Mouse (Mus musculus): Measurements from ENCODE around the gene A930033H14Rik. TPM values are rescaled to one million over a fixed set of nuclear protein-coding genes. Genes with fewer than 3 reads are reported as not detected.
A peak's percentile ranks its signal among the peaks of the same experiment; 100 is the strongest.

Gene A930033H14Rik
- polyA plus RNA-seq, 1 experiment from 2014 or later: 3.1 TPM

DNA sequence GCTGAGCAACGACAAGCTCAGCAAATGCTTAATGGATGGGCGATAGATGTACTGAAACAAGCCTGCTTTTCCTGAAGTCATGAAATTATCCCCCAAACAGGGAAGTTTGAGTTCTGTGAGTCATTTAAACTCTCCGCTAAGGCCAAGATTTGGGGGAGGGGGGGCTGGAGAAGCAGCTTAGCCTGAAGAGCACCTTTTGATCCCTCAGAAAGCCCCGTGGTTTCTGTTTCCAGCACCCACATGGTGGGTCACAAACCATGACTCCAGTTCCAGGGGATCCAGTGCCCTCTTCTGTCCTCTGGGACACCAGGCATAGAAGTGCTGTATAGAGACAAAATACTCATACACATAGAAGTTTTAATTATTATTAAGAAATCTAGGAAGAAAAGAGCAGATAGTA is 27.5 kb downstream of the A930033H14Rik start:
- no peak overlapping the region for H3K9ac ChIP-seq
- H3K36me3 ChIP-seq: no peaks in the 10 kb centered on the region
- H3K4me2 ChIP-seq (replicated peaks): peak overlapping the region; percentile 57
- H3K9me3 ChIP-seq: 0 out of 2 replicates have a peak, but pooled peaks cover 3% of the 10 kb centered on the region
- H3K27ac ChIP-seq: peak overlapping the region; percentile 84
- WGBS: 62% methylated on average over 4 of the region's 4 CpGs
- peaks cover 12% of the 10 kb centered on the region for H3K4me1 ChIP-seq
- no peak for ATAC-seq (ENCODE audit: low FRiP score, low read depth)
- no peaks in the 10 kb centered on the region for H3K27me3 ChIP-seq
- no peak overlapping the region for H3K4me3 ChIP-seq

DNA sequence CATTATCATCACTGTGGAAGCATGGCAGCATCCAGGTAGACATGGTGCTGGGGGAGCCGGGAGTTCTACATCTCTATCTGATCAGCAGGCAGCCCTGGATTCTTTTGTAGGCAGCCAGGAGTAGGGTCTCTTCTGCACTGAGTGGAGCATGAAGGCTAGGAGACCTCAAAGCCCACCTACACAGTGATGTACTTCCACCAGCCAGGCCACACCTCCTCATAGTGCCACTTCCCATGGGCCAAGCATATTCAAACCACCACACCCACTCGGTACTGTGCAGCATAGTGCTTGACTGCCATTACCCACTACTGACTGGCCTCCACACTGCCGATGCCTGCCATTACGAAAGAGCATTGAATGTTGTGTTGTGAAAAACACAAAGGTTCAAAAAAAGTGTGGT is 28.0 kb downstream of the A930033H14Rik start:
- H3K27ac ChIP-seq: peak overlapping the region; percentile 84; the same call in 1 of the 2 replicates
- ATAC-seq (ENCODE audit: low FRiP score, low read depth): no peak
- WGBS: 93% methylated on average over 4 of the region's 4 CpGs
- H3K36me3 ChIP-seq: no peaks in the 10 kb centered on the region
- H3K9me3 ChIP-seq: 0 out of 2 replicates have a peak, but pooled peaks cover 3% of the 10 kb centered on the region
- peaks cover 12% of the 10 kb centered on the region for H3K4me1 ChIP-seq
- H3K9ac ChIP-seq: no peak overlapping the region
- no peak overlapping the region for H3K4me2 ChIP-seq (replicated peaks)
- H3K4me3 ChIP-seq: no peak overlapping the region
- no peaks in the 10 kb centered on the region for H3K27me3 ChIP-seq

DNA sequence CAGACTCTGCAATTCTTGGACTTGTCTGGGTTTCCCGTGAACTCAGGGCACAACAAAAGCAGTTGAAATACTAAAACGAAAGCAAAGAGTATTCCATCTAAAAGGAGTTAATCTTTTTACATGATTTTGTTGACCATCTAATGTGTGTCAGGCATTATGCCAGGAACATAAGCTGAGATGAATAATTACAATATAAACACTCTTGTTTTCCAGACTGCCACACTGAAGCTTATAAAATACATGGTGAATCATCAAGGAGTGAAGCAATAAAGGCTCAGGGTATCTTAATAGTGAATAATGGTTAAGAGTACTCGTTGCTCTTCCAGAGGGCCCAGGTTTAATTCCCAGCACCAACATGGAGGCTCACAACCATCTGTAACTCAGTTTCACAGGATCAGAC is 31.9 kb downstream of the A930033H14Rik start:
- no peak for ATAC-seq (ENCODE audit: low FRiP score, low read depth)
- 57% methylated on average over 3 of the region's 3 CpGs for WGBS

DNA sequence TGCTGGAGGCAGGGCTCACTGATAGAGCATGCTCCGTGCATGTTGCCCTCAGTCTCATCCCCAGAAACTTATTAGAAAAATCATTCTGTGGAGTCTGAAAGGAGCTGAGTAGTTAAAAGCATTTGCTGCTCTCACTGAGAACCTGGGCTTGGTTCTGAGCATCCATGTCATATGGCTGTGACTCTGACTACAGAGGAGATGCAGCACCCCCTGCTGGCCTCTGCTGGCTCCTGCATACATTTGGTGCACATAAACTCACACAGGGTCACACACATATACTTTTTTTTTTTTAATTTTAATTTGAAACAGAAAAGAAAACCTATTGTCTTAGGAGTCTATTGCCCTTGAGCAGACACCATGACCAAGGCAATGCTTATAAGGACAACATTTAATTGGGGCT is 33.6 kb downstream of the A930033H14Rik start:
- Histone ChIP-seq H3K4me2 (replicated peaks) (no peak overlapping the region), H3K9ac (no peak overlapping the region), H3K4me1 (no peaks in the 10 kb centered on the region), H3K27me3 (no peaks in the 10 kb centered on the region), H3K4me3 (no peak overlapping the region), H3K9me3 (peaks cover 3% of the 10 kb centered on the region; the same call in 1 of the 2 replicates), H3K27ac (no peak overlapping the region), H3K36me3 (no peaks in the 10 kb centered on the region)
- WGBS: 94% methylated on average over 1 of the region's 1 CpGs
- ATAC-seq (ENCODE audit: low FRiP score, low read depth): no peak

More for the DNA sequence above, 31.9 kb downstream of the A930033H14Rik start:
- Histone ChIP-seq H3K27me3 (no peaks in the 10 kb centered on the region), H3K4me1 (peaks cover 5% of the 10 kb centered on the region), H3K36me3 (no peaks in the 10 kb centered on the region), H3K9me3 (peaks cover 3% of the 10 kb centered on the region; the same call in 1 of the 2 replicates), H3K9ac (no peak overlapping the region), H3K27ac (no peak overlapping the region), H3K4me2 (replicated peaks) (no peak overlapping the region), H3K4me3 (no peak overlapping the region)

DNA sequence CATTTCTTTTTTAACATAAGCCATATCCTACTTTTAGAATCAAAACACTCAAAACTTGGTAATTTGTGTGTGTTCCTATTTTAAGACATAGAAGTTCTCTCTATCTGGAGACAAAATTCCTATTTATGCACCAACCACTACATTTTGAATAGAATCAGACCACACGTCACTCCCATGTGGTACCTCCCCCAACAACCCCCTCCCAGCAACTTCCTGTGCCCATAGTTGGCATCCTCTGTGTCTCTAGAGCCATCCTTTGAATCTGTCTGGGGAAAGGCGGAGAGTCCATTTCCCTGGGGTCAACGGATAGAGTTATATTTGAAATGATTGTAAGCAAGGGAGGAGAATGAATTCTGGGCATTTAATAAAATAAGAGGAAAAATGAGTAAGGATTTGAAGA is 36.8 kb downstream of the A930033H14Rik start:
- no peak overlapping the region for H3K4me2 ChIP-seq (replicated peaks)
- no peak overlapping the region for H3K9ac ChIP-seq
- no peak overlapping the region for H3K27ac ChIP-seq
- WGBS: 77% methylated on average over 3 of the region's 3 CpGs
- H3K4me3 ChIP-seq: no peak overlapping the region
- ATAC-seq (ENCODE audit: low FRiP score, low read depth): no peak
- H3K36me3 ChIP-seq: no peaks in the 10 kb centered on the region
- H3K4me1 ChIP-seq: no peaks in the 10 kb centered on the region
- no peaks in the 10 kb centered on the region; the same call in 1 of the 2 replicates for H3K9me3 ChIP-seq
- H3K27me3 ChIP-seq: no peaks in the 10 kb centered on the region

DNA sequence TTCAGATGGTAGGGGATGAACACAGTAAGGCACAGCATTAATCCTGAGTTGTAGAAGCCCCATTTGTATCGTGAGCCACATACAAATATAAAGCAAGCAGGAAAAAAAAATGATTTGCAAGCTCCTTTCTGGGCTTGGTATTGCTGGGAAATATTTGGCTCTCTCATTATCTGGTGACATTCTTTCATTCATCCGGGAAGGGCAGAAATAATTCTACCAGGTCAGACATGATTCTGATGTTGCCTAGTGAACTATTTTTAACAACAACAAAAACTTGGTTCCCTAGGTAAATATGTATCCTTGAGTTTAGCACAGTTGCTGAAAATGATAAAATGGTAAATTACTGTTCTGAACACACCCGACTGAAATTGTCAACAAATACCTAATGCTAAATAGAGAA is 40.5 kb downstream of the A930033H14Rik start:
- ATAC-seq (ENCODE audit: low FRiP score, low read depth): no peak
- no peaks in the 10 kb centered on the region for H3K9me3 ChIP-seq
- 80% methylated on average over 3 of the region's 3 CpGs for WGBS
- H3K27ac ChIP-seq: no peak overlapping the region
- no peaks in the 10 kb centered on the region for H3K27me3 ChIP-seq
- H3K9ac ChIP-seq: no peak overlapping the region
- H3K4me2 ChIP-seq (replicated peaks): no peak overlapping the region
- no peaks in the 10 kb centered on the region for H3K4me1 ChIP-seq
- H3K36me3 ChIP-seq: no peaks in the 10 kb centered on the region
- H3K4me3 ChIP-seq: no peak overlapping the region

DNA sequence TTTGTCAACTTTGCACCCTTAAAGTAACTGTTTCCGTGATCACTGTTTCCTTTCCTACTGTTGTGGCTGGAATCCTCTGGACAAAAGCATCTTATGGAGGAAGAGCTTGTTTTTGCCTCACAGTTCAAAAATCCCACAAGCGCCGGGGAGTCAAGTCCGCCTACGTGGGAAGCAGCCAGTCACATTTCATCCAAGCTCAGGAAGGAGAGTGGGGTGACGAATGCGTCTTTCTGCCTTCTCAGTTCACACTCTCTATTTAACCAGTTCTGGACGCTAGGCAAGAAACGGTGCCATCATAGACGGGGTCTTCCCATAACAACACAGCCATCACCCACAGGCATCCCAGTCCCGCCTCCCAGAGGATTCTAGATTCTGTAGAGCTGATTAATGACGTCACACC is 46.4 kb downstream of the A930033H14Rik start:
- no peak for ATAC-seq (ENCODE audit: low FRiP score, low read depth)

DNA sequence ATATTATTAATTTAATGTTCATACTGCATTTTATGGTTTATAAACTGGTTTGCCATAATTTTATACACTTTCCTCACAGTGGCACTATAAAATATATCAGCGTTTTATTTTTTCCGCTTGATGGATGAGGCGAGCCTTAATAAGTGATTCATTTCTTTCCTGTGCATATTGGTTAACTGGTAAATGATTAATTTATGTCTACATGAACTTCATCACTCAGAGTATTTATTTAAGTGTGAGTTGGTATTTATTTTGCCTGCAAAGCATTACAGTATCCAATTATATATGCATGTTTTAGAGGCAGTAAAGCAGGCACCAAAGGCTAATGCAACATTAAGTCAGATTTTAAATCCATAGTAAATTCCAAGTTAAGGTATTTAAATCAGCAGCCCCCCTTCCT is 47.1 kb downstream of the A930033H14Rik start:
- H3K4me3 ChIP-seq: no peak overlapping the region
- ATAC-seq (ENCODE audit: low FRiP score, low read depth): no peak
- WGBS: 72% methylated on average over 3 of the region's 3 CpGs

More for the DNA sequence above, 46.4 kb downstream of the A930033H14Rik start:
- Histone ChIP-seq H3K4me3 (no peak overlapping the region), H3K4me2 (replicated peaks) (no peak overlapping the region), H3K27ac (no peak overlapping the region), H3K9me3 (0 out of 2 replicates have a peak, but pooled peaks cover 4% of the 10 kb centered on the region), H3K36me3 (no peaks in the 10 kb centered on the region), H3K9ac (no peak overlapping the region), H3K27me3 (no peaks in the 10 kb centered on the region), H3K4me1 (peaks cover 8% of the 10 kb centered on the region)
- WGBS: 85% methylated on average over 12 of the region's 12 CpGs

DNA sequence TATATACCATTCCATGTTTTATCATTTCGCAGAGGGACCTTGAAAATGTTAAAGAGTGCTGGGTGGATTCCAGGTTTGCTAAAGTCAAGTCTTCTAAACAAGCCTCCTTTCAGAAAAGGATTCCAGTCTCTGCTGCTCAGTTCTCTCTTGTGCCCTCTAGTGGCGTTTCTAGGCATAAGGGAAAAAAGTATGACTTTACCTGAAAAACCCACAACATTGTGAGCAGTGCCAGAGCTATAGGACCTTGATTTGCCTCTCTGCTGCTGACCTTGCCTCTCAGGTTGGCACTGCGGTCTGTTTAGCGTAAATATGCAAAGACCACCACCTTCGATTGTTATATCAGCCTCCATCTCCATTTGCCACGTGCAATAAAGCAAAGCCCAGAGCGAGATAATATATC is 47.8 kb downstream of the A930033H14Rik start:
- Histone ChIP-seq H3K36me3 (no peaks in the 10 kb centered on the region), H3K9me3 (0 out of 2 replicates have a peak, but pooled peaks cover 4% of the 10 kb centered on the region), H3K9ac (no peak overlapping the region), H3K4me3 (no peak overlapping the region), H3K4me1 (peaks cover 8% of the 10 kb centered on the region), H3K4me2 (replicated peaks) (no peak overlapping the region), H3K27ac (no peak overlapping the region), H3K27me3 (no peaks in the 10 kb centered on the region)
- no peak for ATAC-seq (ENCODE audit: low FRiP score, low read depth)
- WGBS: 57% methylated on average over 7 of the region's 7 CpGs

More for the DNA sequence above, 47.1 kb downstream of the A930033H14Rik start:
- H3K27ac ChIP-seq: no peak overlapping the region
- no peak overlapping the region for H3K9ac ChIP-seq
- no peak overlapping the region for H3K4me2 ChIP-seq (replicated peaks)
- H3K9me3 ChIP-seq: 0 out of 2 replicates have a peak, but pooled peaks cover 4% of the 10 kb centered on the region
- peaks cover 8% of the 10 kb centered on the region for H3K4me1 ChIP-seq
- no peaks in the 10 kb centered on the region for H3K36me3 ChIP-seq
- no peaks in the 10 kb centered on the region for H3K27me3 ChIP-seq

DNA sequence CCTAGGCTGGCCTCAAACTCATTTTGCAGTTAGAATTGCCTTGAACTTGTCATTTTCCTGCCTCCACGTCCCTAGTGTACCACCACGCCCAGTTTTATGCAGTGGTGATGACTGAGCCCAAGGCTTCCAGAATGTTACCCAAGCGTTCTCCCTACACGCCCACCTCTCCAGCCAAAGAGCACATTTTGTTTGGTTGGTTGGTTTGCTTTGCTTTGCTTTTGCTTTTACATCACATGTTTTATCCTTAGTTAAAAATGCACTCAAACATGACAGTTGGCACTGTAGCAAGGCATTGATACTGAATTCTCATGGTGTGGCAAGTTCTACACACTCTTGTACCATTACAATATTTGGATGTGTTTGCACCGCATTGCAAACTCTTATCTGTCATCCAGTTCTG is 49.7 kb downstream of the A930033H14Rik start:
- no peak overlapping the region for H3K27ac ChIP-seq
- peaks cover 8% of the 10 kb centered on the region for H3K4me1 ChIP-seq
- no peak overlapping the region for H3K4me3 ChIP-seq
- no peak overlapping the region for H3K9ac ChIP-seq
- 83% methylated on average over 5 of the region's 5 CpGs for WGBS
- H3K36me3 ChIP-seq: no peaks in the 10 kb centered on the region
- H3K27me3 ChIP-seq: no peaks in the 10 kb centered on the region
- no peak for ATAC-seq (ENCODE audit: low FRiP score, low read depth)
- 0 out of 2 replicates have a peak, but pooled peaks cover 4% of the 10 kb centered on the region for H3K9me3 ChIP-seq
- no peak overlapping the region for H3K4me2 ChIP-seq (replicated peaks)

DNA sequence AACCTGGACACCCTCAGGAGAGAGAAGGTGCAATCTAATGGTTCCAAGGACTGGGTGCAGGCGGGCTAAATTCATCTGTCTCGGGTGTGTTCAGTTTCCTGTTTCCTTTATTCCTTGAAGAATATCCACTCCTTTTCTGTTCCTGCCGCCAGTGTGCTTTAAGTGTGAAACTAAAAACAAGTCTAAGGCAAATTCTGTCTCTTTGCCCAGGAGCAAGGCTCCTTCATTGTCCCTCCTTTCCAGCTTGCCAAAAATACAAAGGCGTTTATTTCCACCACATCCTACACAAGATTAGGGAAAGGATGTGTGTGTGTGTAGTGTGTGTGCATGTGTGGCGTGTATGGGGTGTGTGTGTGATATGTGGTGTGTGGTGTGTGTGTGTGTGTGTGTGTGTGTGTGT is 50.3 kb downstream of the A930033H14Rik start:
- no peaks in the 10 kb centered on the region for H3K27me3 ChIP-seq
- WGBS: 82% methylated on average over 5 of the region's 5 CpGs
- peaks cover 14% of the 10 kb centered on the region for H3K4me1 ChIP-seq

DNA sequence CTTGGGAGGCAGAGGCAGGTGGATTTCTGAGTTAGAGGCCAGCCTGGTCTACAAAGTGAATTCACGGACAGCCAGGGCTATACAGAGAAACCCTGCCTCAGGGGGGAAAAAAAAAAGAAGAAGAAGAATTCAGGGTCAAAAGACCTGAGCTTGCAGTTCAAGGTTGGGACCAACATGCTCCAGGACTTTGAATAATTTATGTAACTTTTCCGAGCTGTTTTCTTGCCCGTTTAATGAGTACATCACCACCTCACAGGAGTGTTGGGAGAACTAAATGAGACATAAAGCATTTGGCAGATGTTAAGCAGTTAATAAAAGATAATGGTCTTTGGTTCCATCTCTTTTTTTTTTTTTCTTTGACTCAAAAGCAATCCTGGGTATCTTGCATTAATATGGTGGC is 51.4 kb downstream of the A930033H14Rik start:
- no peaks in the 10 kb centered on the region for H3K27me3 ChIP-seq
- no peaks in the 10 kb centered on the region for H3K36me3 ChIP-seq
- H3K27ac ChIP-seq: no peak overlapping the region
- H3K4me3 ChIP-seq: no peak overlapping the region
- H3K4me2 ChIP-seq (replicated peaks): no peak overlapping the region
- 82% methylated on average over 3 of the region's 3 CpGs for WGBS
- H3K9me3 ChIP-seq: 0 out of 2 replicates have a peak, but pooled peaks cover 4% of the 10 kb centered on the region
- ATAC-seq (ENCODE audit: low FRiP score, low read depth): no peak
- no peak overlapping the region for H3K9ac ChIP-seq
- H3K4me1 ChIP-seq: peaks cover 17% of the 10 kb centered on the region

More for the DNA sequence above, 50.3 kb downstream of the A930033H14Rik start:
- H3K9me3 ChIP-seq: 0 out of 2 replicates have a peak, but pooled peaks cover 4% of the 10 kb centered on the region
- ATAC-seq (ENCODE audit: low FRiP score, low read depth): no peak
- H3K36me3 ChIP-seq: no peaks in the 10 kb centered on the region
- H3K27ac ChIP-seq: no peak overlapping the region
- H3K4me2 ChIP-seq (replicated peaks): no peak overlapping the region
- no peak overlapping the region for H3K4me3 ChIP-seq
- H3K9ac ChIP-seq: no peak overlapping the region

DNA sequence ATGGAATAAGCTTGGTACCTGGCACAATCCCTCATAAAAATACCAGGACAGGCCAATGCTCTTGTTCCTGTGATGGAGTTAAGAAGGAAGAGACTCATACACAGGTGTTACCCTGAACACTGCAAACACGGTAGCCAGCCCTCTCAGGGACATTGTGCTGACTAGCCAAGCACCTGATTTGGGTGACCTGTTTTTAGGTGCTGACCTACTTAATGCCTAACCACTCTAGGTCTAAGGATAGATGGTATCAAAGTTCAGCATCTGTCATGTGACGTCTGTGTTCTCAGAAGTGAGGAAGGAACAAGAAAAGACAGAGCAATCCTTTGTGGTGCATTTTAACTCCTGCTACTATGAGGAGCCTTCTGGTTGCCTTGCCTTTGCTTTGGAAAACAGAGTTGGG is 52.0 kb downstream of the A930033H14Rik start:
- Histone ChIP-seq H3K36me3 (no peaks in the 10 kb centered on the region), H3K4me3 (no peak overlapping the region), H3K4me2 (replicated peaks) (no peak overlapping the region), H3K27me3 (no peaks in the 10 kb centered on the region), H3K4me1 (peaks cover 18% of the 10 kb centered on the region), H3K9me3 (0 out of 2 replicates have a peak, but pooled peaks cover 4% of the 10 kb centered on the region), H3K9ac (no peak overlapping the region), H3K27ac (no peak overlapping the region)
- no peak for ATAC-seq (ENCODE audit: low FRiP score, low read depth)
- WGBS: 84% methylated on average over 2 of the region's 2 CpGs

Measured in limb, embryonic 13.5 days (tissue).